Mouse (Mus musculus) common myeloid progenitor, adult 5-6 weeks (primary cell): ENCODE measurements around the gene Pim3. TPM values are rescaled to one million over a fixed set of nuclear protein-coding genes. Genes with fewer than 3 reads are reported as not detected.
A peak's percentile ranks its signal among the peaks of the same experiment; 100 is the strongest.

Experiments used
- ATAC-seq: replicated peaks from 2 replicates; pipeline ENCODE4 v1.8.0; 2016; ENCODE audit warnings: low read depth, mild to moderate bottlenecking, moderate TSS enrichment, inconsistent platforms; ENCODE audit not compliant: poor library complexity, severe bottlenecking
- total RNA-seq: library from RNA; stranded (forward); fragments of 200-1000, 187-1606 nt; gene quantifications from 2 replicates; pipeline ENCODE4 v1.2.3, GENCODE M21; 2017

Pim3 gene
- total RNA-seq, 1 experiment from 2014 or later: 12.3 TPM

GRCm38 (mm10) chr15:88836571-88836970 is 25.4 kb upstream of the Pim3 start:
- ATAC-seq: no peak

GRCm38 (mm10) chr15:88837199-88837932 is 24.6 kb upstream of the Pim3 start:
- ATAC-seq: peak; percentile 85

- no peak for ATAC-seq
These were observed 24.0 kb upstream of the Pim3 start for GRCm38 (mm10) chr15:88837977-88838376.

GRCm38 (mm10) chr15:88839271-88839670 is 22.7 kb upstream of the Pim3 start:
- no peak for ATAC-seq

- ATAC-seq: no peak
These were observed 21.9 kb upstream of the Pim3 start for GRCm38 (mm10) chr15:88840126-88840525.

GRCm38 (mm10) chr15:88841160-88841559 is 20.8 kb upstream of the Pim3 start:
- ATAC-seq: no peak

GRCm38 (mm10) chr15:88841580-88842299 is 20.2 kb upstream of the Pim3 start:
- no peak for ATAC-seq

- ATAC-seq: no peak
These were observed 19.7 kb upstream of the Pim3 start for GRCm38 (mm10) chr15:88842300-88842673.

- ATAC-seq: peak; percentile 36; the same call in 1 of the 2 replicates
These were observed 18.4 kb upstream of the Pim3 start for GRCm38 (mm10) chr15:88843486-88844097.

- ATAC-seq: no peak
These were observed 17.0 kb upstream of the Pim3 start for GRCm38 (mm10) chr15:88844966-88845365.

- ATAC-seq: no peak
These were observed 13.3 kb upstream of the Pim3 start for GRCm38 (mm10) chr15:88848661-88849060.

- ATAC-seq: no peak
These were observed 12.4 kb upstream of the Pim3 start for GRCm38 (mm10) chr15:88849621-88850020.

GRCm38 (mm10) chr15:88850146-88850826 is 11.7 kb upstream of the Pim3 start:
- ATAC-seq: no peak

- ATAC-seq: no peak
These were observed 10.9 kb upstream of the Pim3 start for GRCm38 (mm10) chr15:88851076-88851475.

GRCm38 (mm10) chr15:88851507-88852149 is 10.4 kb upstream of the Pim3 start:
- ATAC-seq: no peak

GRCm38 (mm10) chr15:88853106-88853505 is 8.9 kb upstream of the Pim3 start:
- no peak for ATAC-seq

GRCm38 (mm10) chr15:88854119-88854968 is 7.6 kb upstream of the Pim3 start:
- no peak for ATAC-seq

GRCm38 (mm10) chr15:88854969-88855830 is 6.8 kb upstream of the Pim3 start:
- ATAC-seq: peak; percentile 88
